Mouse (Mus musculus): ENCODE measurements around the gene Galnt4.

Galnt4 gene

DNA sequence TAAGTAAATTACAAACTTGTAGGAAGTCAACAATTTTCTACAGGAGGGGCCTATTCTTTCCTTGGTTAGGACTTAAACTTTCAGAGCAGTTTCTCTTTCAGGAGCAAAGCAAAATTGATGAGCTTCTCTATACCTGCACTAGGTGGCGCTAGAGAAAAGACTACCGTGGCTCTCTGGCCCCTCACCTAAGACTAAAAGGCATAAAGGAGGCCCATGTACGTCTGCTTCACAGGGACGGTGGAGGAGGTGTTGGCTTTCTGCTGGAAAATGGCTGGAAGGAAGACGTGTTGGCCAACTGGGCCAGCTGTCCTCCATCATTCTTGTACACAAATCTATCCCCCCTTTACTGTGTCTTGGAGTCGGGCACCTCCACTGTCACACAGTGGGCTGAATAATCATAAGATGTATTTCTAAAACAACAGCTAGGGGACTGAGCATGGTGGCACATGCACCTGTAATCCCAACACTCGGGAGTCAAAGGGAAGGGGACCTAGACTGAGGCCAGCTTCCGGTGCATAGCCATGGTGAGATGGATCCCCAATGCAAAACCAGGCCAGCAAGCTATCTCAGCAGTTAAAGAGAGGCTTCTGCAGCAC is 54.1 kb downstream of the Galnt4 start:
- DNase-seq = peak; percentile 60

All from thymus, postnatal 25 days (tissue).